Mouse (Mus musculus): Measurements from ENCODE around the gene Krba1.
A peak's percentile ranks its signal among the peaks of the same experiment; 100 is the strongest.

The Krba1 gene

DNA sequence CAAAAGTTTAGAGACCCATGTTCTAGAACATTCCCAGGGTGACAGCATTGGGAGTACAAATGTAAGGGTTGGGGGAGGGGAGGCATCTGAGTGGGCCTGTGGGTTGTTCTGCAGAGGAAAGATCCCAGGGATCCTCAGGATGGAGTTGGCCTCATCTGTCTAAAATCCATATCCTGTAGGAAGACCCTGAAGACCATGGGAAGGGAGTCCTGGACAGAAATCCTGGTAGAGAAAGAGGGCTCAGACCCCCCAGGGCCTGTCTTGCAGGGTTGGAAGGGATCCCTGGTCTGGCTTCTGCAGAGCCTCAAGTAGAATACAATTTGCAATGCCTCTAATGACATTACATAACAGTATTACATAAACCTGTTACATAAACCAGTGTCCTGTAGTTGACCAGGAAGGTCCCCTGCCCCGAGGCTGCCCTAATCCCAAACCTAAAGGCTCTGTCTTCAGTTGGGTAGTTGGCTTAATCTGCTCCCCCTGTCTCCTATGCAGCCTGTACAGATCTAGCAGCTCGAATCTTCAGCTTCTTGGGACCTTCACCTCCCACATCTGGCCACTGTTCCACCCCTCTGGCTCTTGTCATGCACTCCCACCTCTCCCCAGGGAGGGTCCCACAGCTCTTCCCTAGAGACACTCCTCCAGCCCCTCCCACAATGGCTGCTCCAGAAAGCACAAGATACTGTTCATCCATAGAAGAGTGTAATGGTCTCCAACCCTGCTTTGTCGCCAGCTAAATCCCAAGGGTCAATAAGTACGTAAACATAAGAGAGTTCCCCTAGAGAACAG lies 33.6 kb downstream of the Krba1 start:
- no peak for DNase-seq

DNA sequence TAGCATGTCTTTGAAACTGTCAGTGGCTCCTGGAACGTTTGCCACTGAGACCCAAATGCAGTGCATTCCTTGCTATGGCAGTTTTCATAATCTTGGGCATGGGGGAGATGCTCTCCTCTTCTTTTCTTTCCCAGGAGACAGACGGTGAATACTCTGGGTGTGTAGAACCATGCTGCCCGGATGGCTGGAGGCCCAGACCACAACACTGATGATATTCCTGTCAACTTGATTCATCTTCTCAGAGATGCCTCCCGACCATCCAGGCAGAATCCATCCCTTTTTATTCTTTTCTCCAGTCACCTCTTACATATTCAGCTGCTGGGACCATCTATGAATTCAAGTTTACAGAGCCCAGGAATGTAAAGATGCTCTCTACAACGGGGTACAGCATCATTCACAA lies 35.4 kb downstream of the Krba1 start:
- DNase-seq, result no peak

DNA sequence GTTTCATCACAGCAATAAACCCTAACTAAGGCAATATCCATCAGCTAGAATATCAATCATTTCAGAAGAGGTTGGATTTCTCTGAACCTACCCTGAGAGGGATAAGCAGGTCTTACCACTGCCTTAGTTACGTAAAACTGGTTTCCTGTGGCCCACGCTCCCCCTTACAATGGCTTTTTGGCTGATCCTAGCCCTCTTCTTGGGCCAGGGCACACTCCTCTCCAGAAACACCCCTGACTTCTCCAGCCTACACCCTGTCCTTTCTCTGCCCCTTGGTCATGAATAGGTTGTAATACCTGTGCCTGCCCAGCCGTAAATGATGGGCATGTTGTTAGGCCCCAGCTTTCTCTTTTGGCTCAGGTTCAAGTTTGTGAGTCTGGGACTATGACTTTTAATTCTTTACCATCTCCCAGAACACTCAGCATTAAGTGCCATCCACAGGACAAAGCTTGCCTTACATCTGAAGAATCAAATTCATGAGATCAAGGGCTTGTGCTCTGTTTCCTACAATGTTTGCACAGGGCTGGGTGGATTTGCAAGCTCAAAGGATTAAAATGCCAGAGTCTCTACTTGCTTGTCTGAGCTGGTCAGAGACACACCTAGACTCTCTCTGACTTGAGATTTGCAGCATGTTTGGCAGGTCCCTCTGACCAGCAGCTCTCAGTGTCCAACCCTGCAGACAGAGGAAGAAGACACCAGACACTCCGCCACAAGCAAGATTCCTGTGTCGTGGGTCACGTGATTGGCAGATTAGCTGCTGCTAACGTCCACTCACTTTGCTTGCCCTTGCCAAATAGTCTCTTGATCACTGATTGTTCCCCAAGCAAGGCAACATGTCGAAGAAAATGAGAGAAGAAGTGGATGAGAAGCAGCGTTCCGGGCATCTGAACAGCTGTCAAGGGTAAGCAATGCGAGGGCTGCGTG lies 37.8 kb downstream of the Krba1 start:
- DNase-seq, result no peak

DNA sequence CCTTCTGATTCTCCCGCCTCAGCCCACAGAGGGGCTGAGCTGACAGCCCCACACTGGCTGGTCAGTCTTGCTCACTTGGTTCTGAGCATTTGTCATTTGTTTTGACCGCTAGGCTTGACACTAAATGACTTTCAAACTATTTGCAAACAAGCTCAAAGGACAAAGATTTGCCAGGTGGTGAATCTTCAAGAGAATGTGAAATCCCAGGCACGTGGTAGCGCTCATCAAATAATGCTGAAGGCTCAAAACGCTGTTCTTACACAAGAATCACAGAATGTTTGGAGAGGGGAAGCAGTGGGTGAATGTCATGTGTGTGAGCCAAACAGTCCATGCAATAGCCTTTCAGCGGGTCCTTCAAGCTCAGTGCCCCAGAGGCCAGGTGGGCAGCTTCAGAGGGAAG lies 39.3 kb downstream of the Krba1 start:
- no peak for DNase-seq

DNA sequence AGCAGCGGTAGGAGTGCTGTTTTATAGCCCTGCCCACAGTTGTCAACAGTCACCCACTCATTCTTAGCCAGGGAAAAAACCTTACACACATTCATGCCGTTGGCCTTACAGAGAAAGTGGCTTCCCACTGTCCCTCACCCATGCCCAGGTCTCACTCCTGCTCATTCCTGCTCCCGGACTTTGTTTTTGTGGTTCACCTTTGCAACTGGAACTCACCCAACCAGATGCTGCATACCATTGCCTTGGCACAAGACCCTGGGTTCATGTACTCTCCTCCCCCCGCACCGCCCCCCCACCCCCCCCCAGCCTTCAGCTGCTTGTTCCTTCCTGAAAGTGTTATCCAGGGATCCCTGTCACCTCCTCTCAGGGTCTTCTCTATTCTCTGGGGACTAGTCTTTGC lies 39.7 kb downstream of the Krba1 start:
- DNase-seq, result no peak

DNA sequence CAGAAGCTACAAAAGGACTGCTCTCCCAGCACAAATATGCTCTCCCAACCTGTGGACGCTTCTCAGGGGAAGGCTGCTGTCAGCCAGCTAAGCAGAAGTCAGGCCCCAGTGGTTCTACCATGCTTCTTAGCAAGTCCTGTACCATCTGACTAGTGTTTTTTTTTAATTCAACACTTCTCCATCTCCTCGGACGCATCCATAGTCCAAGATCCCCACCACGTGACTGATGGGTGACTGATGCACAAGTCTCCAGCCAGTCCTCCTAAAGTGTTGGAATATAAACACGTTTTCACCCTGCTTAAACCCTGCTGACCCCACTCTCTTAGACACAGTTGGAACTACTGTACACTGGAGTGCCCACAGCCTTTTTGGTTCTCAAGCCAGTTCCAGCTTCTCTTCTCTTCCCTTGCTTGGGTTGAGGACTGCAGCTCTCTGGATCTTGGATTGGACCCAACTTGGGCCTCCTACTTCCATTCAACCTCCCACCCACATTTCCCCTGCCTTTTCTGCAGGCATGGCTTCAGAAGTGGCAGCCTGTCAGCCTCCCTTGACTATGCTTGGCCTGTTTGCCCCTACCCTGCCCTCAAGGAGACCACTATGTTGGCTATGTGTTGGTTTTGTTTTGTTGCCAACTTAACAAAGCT lies 40.4 kb downstream of the Krba1 start:
- no peak for DNase-seq

DNA sequence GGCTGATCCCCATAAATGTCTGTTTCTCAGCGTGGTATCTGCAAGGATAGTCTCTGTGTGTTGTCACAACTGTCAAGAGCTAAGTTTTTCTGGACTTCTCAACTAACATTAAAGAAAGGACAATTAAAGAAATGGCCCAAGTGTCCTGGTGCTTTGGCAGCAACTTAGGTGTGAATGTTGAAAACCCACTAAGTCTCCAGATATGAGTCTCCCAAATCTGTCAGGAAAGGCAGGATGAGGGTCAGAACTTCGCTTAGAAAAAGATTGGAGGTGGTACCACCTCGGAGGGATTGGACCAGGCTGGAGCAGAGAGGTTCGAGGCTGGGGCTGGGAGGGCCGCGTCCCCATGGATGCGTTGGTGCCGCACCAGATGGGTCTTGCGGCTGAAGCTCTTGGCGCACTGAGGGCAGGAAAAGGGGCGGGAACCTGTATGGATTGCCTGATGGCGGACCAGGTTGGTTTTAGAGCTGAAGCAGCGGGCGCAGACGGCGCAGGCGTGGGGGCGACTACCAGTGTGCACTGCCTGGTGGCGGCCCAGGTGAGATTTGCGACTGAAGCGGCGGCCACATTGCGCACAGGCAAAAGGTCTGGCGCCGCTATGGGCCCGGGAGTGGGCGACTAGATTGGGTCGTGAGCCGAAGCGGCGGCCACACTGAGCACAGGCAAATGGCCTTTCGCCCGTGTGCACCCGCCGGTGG lies 42.4 kb downstream of the Krba1 start:
- no peak for DNase-seq

DNA sequence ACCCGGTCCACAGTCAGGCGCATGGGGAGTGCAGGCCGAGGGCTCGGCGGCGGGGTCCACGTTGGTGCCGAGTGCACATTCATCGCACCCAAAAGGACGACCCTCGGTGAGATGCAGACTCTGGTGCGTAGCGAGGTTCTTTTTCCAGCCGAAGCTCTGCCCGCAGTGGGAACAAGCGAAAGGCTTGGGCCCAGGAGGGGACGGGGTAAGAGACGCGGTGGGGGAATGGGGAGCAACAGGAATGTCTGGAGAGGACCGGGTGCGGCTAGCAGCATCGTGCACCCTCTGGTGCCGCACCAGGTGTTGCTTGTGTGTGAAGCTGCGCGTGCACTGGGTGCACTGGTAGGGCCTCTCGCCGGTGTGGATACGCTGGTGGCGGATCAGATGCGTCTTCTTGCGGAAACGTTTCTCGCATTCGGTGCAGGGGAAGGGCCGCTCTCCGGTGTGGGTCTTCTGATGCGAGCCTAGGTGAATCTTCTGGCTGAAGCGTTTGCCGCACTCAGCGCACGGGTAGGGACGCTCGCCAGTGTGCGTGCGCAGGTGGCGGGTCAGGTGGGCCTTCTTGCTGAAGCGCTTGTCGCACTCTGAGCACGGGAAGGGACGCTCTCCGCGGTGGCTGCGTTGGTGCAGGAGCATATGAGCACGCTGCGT lies 43.2 kb downstream of the Krba1 start:
- no peak for DNase-seq

DNA sequence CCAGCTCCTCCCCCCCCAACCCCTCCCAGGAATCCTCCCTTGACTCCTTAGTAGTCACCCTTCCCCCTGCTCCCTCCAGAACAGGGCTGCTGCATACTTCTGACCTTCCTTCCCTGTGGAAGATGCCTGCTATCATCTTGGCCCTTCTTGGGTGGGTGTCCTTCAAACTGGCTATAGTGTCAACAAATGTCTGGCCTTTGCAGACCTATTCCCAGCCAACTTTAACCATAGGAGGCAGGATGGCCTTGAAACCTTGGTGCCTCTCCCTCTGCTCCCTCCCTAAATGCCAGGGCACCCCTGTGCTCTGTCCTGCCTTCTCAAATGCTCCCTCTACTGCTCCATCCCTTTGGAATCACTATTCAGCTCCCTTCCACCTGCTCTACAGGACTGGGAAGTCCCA lies 44.3 kb downstream of the Krba1 start:
- no peak for DNase-seq

DNA sequence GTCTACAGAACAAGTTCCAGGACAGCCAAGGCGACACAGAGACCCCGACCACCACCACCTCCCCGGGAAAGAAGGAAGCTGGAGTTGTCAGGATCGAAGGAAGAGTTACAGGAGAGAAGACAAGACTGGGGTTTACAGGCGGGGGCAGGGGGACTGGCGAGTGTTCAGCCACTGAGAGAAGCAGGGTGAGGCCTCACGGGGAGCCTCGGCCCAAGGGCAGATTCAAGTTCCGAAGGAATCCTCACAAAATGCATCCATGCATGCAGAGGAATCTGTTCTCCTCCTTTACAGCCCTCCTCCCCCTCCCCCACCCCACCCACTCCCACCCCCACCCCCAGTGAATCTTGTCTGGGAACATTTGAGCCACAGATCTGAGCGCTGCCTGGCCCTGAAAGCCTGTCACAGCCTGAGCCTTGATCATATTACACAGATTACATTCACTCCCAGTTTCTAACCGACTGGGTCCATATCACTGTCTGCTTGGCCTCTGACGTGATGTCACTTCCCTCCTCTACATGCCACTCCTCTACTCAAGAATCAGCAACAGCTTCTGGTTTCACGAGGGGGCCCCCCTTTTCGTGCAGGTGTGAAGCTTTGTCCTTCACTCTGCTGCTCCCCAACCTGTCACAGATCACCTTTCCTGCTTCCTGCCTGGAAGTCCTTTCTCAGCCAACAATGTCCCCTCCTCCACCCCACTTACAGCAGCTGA lies 45.1 kb downstream of the Krba1 start:
- DNase-seq, result no peak

DNA sequence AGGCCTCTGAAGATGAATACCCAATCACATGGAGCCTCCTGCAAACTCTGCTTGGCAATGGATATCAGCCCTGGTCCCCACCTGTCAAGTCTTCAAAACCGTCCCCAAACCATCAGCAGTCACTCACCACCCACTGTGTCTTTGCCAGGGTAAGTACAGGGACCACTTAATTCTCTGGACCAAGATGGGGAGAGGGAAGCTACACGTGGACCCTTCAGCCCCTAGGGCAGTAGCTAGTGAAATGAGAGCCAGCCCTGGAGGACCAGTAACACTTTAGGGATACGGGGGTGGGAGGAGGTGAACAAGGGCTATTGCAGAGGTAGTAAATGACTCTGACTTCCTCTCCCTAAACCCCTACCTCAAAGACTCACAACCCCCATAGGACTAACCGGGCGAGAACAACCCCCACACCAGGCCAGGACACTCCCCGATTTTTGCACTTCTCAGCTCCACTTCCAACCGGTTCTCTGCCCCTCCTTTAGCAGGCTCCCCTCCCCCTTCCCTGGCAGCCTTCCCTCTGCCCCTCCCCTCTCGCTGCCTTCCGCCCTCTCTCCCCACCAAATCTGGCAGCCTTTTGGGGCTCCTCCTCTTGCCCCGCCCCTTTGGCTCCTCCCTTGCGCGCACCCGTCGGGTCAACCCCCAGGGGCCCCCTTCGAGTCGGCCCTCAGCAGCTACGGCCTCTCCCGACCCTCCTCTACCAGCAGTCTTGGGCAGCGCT lies 48.4 kb downstream of the Krba1 start:
- DNase-seq, result peak; percentile 95

DNA sequence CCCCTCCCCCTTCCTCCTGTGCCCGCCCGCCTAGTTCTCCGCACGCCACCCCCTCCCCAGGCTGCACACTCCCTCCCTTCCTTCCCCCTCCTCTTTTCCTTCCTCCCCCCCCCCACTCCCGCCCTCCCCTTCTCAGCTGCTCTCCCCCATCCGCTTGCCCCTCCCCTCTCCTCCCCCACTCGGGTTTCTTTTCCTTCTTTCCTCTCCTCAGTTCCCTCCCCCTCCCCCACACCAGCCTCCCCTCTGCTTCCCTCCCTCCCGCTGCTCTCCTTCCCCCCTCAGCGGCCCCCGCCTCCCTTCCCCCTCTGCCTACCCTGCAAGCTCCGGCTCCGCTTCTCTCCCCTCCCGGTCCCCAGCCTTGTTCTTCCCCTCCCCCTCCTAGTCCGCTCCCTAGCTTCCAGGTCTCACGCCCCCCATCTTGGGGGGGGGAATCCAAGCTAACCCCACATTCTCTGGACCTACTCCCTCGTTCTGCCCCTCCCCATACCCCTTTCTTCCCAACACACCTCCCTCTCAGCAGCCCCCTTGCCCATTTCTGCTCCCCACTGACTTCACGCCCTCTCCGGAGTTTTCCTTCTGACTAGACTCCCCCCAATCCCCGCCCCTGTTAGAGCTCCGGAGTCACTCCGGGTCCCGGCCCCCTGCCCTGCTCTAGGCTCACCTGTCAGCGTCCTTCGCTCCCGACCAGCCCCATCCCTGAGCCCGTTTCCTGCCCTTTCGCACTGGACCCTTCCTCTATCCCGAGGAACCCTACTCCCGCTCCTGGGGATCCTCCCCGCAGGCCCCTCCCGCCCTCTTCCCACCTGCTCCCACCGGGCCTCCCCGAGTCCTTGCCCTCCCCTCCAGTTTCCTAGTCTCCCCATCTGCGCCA lies 49.2 kb downstream of the Krba1 start:
- DNase-seq, result peak; percentile 56

DNA sequence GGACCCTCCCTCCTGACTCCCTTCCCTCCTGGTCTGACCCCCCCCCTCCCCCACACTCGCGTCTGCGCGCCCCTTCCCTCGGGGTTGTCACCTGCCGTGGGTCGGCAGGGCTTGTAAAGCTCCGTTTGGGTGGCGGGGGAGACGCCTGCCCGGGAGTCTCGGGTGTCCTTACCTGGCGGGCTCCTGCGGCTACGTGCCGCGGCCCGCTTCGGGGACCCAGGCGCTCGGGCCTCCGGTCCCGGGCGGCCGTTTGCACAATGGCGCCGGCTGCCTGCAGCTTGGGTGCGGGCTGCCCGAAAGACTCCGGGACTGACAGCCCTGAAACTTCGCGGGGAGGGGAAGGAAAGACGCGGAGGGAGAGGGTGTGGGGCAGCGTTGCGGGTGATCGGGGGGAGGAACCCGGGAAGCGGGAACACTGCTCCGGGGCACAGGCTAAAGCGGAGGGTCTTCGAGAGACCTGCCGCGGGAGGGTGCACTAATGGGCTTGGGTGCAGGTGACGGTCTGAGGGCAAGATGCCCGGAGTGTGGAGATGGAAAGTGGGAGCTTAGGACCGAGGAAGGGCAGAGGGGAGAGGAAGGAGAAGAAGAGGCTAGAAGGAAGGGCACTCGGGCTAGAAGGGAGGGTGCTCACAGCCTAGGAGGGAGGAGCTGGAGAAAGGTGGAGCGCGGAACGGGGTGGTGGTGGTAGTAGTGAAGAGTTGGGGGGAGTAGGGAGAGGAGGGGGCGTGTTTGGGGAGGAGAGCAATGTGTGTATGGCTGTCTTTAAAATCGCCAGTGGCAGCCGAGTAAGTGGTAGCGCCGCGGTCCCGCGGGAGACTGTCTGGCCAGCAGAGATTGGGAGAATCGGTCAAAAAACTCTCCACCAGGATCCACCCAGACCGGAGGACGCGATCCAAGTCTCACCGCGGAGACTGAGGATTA lies 50.1 kb downstream of the Krba1 start, which contains the start of gene Zfp467:
Gene Zfp467 (minus strand): TSS at position 645 of the 921 bp plus-strand sequence.
- DNase-seq, result peak; percentile 59

DNA sequence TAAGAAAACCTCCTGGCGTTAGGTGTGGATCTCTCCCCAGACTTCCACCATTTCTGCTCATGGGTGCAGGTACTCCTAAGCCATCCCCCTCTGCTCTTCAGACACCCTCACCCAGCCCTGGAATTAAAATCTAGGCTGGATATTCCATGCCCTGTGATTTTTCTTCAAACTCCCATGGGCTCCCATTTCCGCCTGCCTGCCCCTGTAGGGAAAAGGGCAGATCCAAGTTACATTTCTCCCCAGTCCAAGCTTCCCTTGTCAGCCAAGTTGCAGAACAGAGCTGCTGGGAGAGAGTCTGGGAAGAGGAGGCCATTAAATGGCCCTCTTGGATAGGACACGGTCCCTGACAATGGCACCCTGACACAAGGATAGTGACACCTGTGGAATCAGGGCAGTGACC lies 50.9 kb downstream of the Krba1 start:
- no peak for DNase-seq

DNA sequence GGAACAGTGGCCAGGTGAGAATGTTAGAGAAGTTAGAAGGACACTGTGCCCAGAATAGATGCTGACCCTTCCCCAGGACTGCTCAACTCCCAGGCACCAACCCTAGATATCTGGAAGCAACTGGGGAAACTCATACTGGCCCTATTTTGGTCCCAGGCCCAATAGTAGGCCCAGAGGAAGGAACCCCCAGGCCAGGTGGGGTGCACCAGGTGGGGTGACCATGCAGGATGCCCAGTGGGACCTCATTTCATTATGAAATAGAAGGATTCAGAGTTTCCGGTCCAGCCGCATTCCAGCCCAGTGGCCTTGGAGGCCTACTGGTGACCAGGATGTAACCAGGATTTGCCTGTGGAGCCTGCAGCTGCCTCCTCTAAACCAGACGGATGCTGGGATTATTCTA lies 51.5 kb downstream of the Krba1 start:
- DNase-seq, result no peak

DNA sequence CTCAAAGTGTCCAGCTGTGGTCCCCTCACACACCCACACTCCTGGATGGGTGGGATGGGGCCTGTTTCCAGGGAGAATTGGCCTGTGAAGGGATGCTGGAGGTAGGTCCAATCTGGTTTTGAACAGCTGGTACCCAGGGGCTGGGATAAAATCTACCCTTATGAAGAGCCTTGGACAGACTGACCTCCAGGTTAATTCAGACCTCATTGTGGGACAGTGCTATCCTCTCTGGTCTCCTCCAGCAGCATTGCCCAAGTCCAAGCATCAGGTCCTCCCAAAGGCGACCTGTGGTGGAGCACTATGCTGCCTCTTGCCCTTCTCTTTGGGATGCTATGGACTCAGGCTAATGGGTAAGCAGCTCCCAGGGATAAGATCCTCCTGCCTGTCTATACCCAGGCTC lies 52.5 kb downstream of the Krba1 start, which contains the start of gene Sspo:
Gene Sspo (plus strand): TSS at position 301 of the 400 bp plus-strand sequence.
- no peak for DNase-seq

DNA sequence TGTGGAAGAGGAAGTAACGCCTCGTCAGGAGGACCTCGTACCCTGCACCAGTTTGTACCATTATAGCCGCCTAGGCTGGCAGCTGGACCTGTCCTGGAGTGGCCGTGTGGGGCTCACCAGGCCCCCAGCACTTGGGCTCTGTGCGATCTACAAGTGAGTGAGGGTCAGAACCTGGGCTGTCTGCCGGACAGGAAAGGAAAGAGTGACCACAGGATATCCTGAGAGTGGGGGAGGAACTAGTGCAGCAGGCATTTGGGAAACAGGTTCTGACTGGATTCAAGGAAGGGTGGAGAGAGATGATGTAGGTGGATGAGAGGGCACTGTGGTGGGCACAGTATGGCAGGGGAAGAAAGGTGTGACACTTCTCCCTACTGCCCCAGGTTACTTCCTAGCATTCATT lies 53.1 kb downstream of the Krba1 start:
- DNase-seq, result no peak

DNA sequence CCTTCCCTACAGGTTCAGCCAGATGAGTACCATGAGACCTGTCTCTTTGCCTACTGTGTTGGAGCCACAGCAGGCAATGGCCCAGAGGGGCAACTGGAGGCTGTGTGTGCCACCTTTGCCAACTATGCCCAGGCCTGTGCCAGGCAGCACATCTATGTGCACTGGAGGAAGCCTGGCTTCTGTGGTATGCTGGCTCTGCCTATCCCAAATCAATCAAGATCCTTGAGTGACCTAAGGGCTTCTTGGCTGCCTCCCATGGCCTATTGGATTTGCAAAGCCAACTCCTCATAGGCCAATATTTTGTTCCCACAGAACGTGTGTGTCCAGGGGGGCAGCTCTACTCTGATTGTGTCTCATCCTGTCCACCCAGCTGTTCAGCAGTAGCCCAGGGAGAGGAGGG lies 56.8 kb downstream of the Krba1 start:
- no peak for DNase-seq

DNA sequence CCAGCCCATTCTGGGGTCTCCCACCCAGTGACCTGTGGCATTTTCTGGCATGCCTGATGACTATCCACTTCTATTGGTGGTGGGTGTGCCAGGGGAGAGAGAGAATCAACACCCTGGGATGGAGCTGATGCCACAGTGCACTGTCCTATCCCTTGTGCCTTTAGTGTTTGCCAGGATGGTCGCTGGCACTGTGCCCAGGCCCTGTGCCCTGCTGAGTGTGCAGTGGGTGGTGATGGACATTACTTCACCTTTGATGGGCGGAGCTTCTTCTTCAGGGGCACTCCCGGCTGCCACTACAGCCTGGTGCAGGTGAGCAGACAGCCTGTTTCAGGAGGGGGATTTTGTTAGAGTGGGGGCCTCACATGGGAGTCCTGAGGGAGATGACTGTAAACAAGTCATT lies 57.4 kb downstream of the Krba1 start:
- DNase-seq, result no peak
